Mouse (Mus musculus): ENCODE data around the gene Gm21818. TPM values are rescaled to one million over a fixed set of nuclear protein-coding genes. Genes with fewer than 3 reads are reported as not detected.
"Not testable (repeated sequence)": the region's sequence is repeated elsewhere in the genome, so short reads cannot be mapped to it uniquely, and the experiment has no call there.

The Gm21818 gene
- total RNA-seq (2021), result not detected
- long read RNA-seq, experiment 1, result 0 reads
- long read RNA-seq, experiment 2, result 0 reads

- intact Hi-C loops (cut with DNase I); DNase-seq: not testable (repeated sequence)
These were observed at the start of gene Gm21818 for GRCm38 (mm10) chr13:120172133-120172532. TSS of gene Gm21818 (plus strand) at chr13:120172433.

- DNase-seq; intact Hi-C loops (cut with DNase I): not testable (repeated sequence)
These were observed 32.3 kb upstream of the Gm21818 start, which contains the start of gene Gm20767 for GRCm38 (mm10) chr13:120139946-120140345. TSS of gene Gm20767 (plus strand) at chr13:120140246.

GRCm38 (mm10) chr13:120142348-120142747, 29.9 kb upstream of the Gm21818 start:
- DNase-seq; intact Hi-C loops (cut with DNase I): not testable (repeated sequence)

GRCm38 (mm10) chr13:120149660-120150407, 22.4 kb upstream of the Gm21818 start:
- intact Hi-C loops (cut with DNase I); DNase-seq: not testable (repeated sequence)

- DNase-seq, result not testable (repeated sequence)
These were observed 21.6 kb upstream of the Gm21818 start for GRCm38 (mm10) chr13:120150589-120150988.

GRCm38 (mm10) chr13:120168301-120168700, 3.9 kb upstream of the Gm21818 start:
- peak in 1 of 2 experiments; percentile 11 for DNase-seq
- intact Hi-C loops (cut with DNase I), result not testable (repeated sequence)

More at GRCm38 (mm10) chr13:120150589-120150988, 21.6 kb upstream of the Gm21818 start:
- intact Hi-C loops (cut with DNase I), result not testable (repeated sequence)

GRCm38 (mm10) chr13:120196189-120196821, 24.1 kb downstream of the Gm21818 start:
- DNase-seq; intact Hi-C loops (cut with DNase I): not testable (repeated sequence)

GRCm38 (mm10) chr13:120215847-120216246, 43.6 kb downstream of the Gm21818 start, which contains the start of gene Gm21762:
TSS of gene Gm21762 (minus strand) at chr13:120215947.
- intact Hi-C loops (cut with DNase I); DNase-seq: not testable (repeated sequence)

- DNase-seq; intact Hi-C loops (cut with DNase I): not testable (repeated sequence)
These were observed 48.7 kb downstream of the Gm21818 start for GRCm38 (mm10) chr13:120220922-120221321.

- intact Hi-C loops (cut with DNase I), result not testable (repeated sequence)
These were observed 50.9 kb downstream of the Gm21818 start for GRCm38 (mm10) chr13:120223012-120223659.

More at GRCm38 (mm10) chr13:120223012-120223659, 50.9 kb downstream of the Gm21818 start:
- not testable (repeated sequence) for DNase-seq

Other genes with a start within 250 kb of the Gm21818 start
- gene Gm21761, start 243.2 kb upstream of the Gm21818 start, total RNA-seq (2021), result not detected
- gene B020031M17Rik, start 221.6 kb upstream of the Gm21818 start, total RNA-seq (2021), result not detected
- gene Gm36079, start 145.4 kb upstream of the Gm21818 start, total RNA-seq (2021), result not detected
- gene Gm21188, start 120.2 kb upstream of the Gm21818 start, total RNA-seq (2021), result under 1 TPM in 1 of 2 experiments, not detected in 1; 0.17 TPM
- gene Gm20767, start 32.2 kb upstream of the Gm21818 start, total RNA-seq (2021), result not detected
- gene Gm21762, start 43.5 kb downstream of the Gm21818 start, total RNA-seq (2021), result not detected
- gene Gm21731, start 66.7 kb downstream of the Gm21818 start, total RNA-seq (2021), result not detected
- not detected for gene AF067061, start 90.7 kb downstream of the Gm21818 start, total RNA-seq (2021)
- not detected for gene BC147527, start 128.0 kb downstream of the Gm21818 start, total RNA-seq (2021)
- not detected for gene Tcstv3, start 144.4 kb downstream of the Gm21818 start, total RNA-seq (2021)

All from gastrocnemius, postnatal 36 days (tissue).